Mouse (Mus musculus): Measurements from ENCODE around the gene Ugdh. TPM values are rescaled to one million over a fixed set of nuclear protein-coding genes. Genes with fewer than 3 reads are reported as not detected.

Ugdh gene
- polyA plus RNA-seq, 1 experiment from 2014 or later, result 135 TPM

DNA sequence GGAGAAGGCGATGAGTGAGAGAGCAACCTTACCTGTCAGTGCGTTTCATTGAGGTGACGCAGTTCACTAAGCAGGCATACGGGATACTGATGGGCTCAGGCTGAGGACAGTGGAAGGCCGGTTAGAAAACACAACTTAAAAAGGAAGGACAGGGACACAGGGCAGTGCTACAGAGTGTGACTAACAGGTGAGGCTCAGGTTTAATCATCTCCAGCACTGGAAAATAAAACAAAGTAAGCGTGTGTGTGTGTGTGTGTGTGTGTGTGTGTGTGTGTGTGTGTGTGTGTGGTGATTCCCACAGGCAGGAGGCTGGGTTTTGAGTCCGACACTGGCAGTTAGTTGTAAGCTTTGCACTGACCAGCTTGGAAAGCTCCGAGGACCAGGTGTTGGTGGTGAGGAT lies 12.9 kb downstream of the Ugdh start:
- DNase-seq (ENCODE audit: low spot score), result no peak
- Histone ChIP-seq H3K4me3 (no peak overlapping the region), H3K4me1 (no peaks in the 10 kb centered on the region), H3K27me3 (ENCODE audit: insufficient read depth, poor library complexity, severe bottlenecking) (no peaks in the 10 kb centered on the region), H3K27ac (no peak overlapping the region), H3K9me3 (no peaks in the 10 kb centered on the region), H3K36me3 (peaks cover 90% of the 10 kb centered on the region)
- 88% methylated on average over 8 of the region's 8 CpGs for WGBS

DNA sequence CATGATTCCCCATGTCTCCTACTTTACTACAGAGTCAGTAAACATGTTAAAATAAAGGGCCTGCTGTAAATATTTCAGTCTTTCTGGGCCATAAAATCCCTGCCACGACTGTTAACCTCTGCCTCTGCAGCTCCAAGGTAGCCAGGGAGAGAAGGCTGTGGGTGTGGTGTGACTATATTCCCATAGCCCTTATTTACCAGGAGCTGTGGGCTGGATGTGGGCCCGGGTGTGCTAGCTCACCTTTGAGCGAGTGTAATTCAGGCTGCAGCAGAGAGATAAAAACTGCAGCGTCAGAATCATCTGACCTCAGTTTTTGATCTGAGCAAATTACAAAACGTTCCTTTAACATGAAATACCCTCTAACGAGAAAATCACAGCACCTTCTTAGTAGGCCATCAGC lies 14.9 kb downstream of the Ugdh start:
- 80% methylated on average over 6 of the region's 6 CpGs for WGBS

GRCm38 (mm10) chr5:65419136-65419535 lies 16.6 kb downstream of the Ugdh start:
- H3K27ac ChIP-seq, result no peak overlapping the region
- no peak overlapping the region for H3K4me3 ChIP-seq
- H3K27me3 ChIP-seq (ENCODE audit: insufficient read depth, poor library complexity, severe bottlenecking), result no peaks in the 10 kb centered on the region
- 83% methylated on average over 10 of the region's 10 CpGs for WGBS
- peaks cover 32% of the 10 kb centered on the region for H3K4me1 ChIP-seq
- no peaks in the 10 kb centered on the region for H3K9me3 ChIP-seq
- peaks cover 74% of the 10 kb centered on the region for H3K36me3 ChIP-seq
- DNase-seq (ENCODE audit: low spot score), result no peak

More for the DNA sequence above, 14.9 kb downstream of the Ugdh start:
- Histone ChIP-seq H3K4me1 (peaks cover 16% of the 10 kb centered on the region), H3K4me3 (no peak overlapping the region), H3K36me3 (peaks cover 87% of the 10 kb centered on the region), H3K27me3 (ENCODE audit: insufficient read depth, poor library complexity, severe bottlenecking) (no peaks in the 10 kb centered on the region), H3K27ac (no peak overlapping the region), H3K9me3 (no peaks in the 10 kb centered on the region)
- no peak for DNase-seq (ENCODE audit: low spot score)

- Histone ChIP-seq H3K27me3 (ENCODE audit: insufficient read depth, poor library complexity, severe bottlenecking) (no peaks in the 10 kb centered on the region), H3K4me3 (peak overlapping the region; percentile 42), H3K27ac (peak overlapping the region; percentile 94), H3K4me1 (peaks cover 35% of the 10 kb centered on the region), H3K36me3 (peaks cover 62% of the 10 kb centered on the region), H3K9me3 (no peaks in the 10 kb centered on the region)
- 9% methylated on average over 26 of the region's 26 CpGs for WGBS
- DNase-seq (ENCODE audit: low spot score), result peak; percentile 96
Observed at GRCm38 (mm10) chr5:65415653-65416458, 19.9 kb downstream of the Ugdh start.

- Histone ChIP-seq H3K9me3 (no peaks in the 10 kb centered on the region), H3K27me3 (ENCODE audit: insufficient read depth, poor library complexity, severe bottlenecking) (no peaks in the 10 kb centered on the region), H3K4me3 (no peak overlapping the region), H3K27ac (peak overlapping the region; percentile 64), H3K36me3 (peaks cover 75% of the 10 kb centered on the region), H3K4me1 (peaks cover 6% of the 10 kb centered on the region)
- 57% methylated on average over 12 of the region's 12 CpGs for WGBS
- DNase-seq (ENCODE audit: low spot score), result no peak
Observed at GRCm38 (mm10) chr5:65407989-65408388, 27.8 kb downstream of the Ugdh start.

DNA sequence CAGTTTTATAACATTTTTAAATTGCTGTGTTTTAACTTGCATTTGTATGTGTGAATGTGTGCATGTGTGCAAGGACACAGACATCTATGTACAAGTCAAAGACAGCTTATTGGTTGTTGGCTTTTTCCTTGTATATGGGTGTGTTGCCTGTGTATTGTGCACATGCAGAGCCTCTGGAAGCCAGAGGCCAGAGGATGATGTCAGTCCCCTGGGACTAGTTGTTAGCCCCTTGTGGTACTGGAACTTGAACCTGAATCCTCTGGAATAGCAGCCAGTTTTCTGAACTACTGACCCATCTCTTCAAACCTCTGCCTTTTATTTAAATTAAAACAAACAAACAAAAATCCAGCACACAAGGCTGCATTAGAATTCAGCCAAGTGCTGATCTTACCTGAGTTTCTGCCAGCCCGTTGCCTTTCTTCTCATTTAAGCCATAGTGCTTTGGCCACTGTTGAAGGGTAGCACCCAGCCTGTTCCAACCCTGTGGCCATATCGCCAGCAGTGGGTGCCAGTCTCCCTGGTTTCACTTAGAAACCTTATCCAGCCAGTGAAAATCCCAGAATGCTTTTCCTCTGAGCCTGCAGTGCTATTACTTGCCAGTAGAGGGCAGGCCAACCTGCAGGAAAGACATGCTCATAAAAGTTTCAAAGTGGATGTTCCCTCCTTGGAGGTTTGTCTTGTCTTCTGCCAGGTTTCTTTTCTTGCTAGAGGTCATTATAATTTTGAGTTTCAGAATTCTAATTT lies 34.3 kb downstream of the Ugdh start:
- H3K4me1 ChIP-seq, result no peaks in the 10 kb centered on the region
- peaks cover 83% of the 10 kb centered on the region for H3K36me3 ChIP-seq
- no peaks in the 10 kb centered on the region for H3K27me3 ChIP-seq (ENCODE audit: insufficient read depth, poor library complexity, severe bottlenecking)
- WGBS, result 30% methylated on average over 2 of the region's 2 CpGs
- H3K27ac ChIP-seq, result no peak overlapping the region
- no peak overlapping the region for H3K4me3 ChIP-seq
- DNase-seq (ENCODE audit: low spot score), result peak; percentile 82
- no peaks in the 10 kb centered on the region for H3K9me3 ChIP-seq

GRCm38 (mm10) chr5:65394425-65394824 lies 41.3 kb downstream of the Ugdh start:
- no peaks in the 10 kb centered on the region for H3K4me1 ChIP-seq
- no peak overlapping the region for H3K27ac ChIP-seq
- H3K36me3 ChIP-seq, result peaks cover 57% of the 10 kb centered on the region
- no peaks in the 10 kb centered on the region for H3K9me3 ChIP-seq
- no peaks in the 10 kb centered on the region for H3K27me3 ChIP-seq (ENCODE audit: insufficient read depth, poor library complexity, severe bottlenecking)
- 93% methylated on average over 7 of the region's 7 CpGs for WGBS
- no peak for DNase-seq (ENCODE audit: low spot score)
- H3K4me3 ChIP-seq, result no peak overlapping the region

DNA sequence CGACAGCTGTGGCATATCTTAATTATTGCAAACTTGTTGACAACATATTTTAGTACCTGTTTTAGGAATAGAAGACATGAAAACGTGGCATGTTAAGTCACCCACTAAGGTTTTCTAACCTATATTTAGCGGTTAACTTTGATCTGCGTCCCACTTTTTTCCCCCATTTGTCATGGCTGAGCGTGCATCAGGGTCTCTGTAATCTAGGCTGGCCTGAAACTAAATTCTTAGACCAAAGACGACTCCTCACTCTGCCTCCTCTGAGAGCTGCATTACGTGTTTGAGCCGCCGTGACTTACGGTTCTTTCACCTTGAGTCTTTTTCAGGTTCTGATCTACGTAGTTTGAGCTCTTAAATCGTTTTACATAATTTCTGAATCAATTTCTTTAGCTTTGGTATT lies 44.0 kb downstream of the Ugdh start:
- H3K9me3 ChIP-seq, result no peaks in the 10 kb centered on the region
- no peak for DNase-seq (ENCODE audit: low spot score)
- H3K4me1 ChIP-seq, result no peaks in the 10 kb centered on the region
- WGBS, result 6% methylated on average over 12 of the region's 12 CpGs
- no peaks in the 10 kb centered on the region for H3K27me3 ChIP-seq (ENCODE audit: insufficient read depth, poor library complexity, severe bottlenecking)
- H3K4me3 ChIP-seq, result peak overlapping the region; percentile 97
- H3K27ac ChIP-seq, result peak overlapping the region; percentile 99
- H3K36me3 ChIP-seq, result peaks cover 61% of the 10 kb centered on the region

- Histone ChIP-seq H3K27me3 (ENCODE audit: insufficient read depth, poor library complexity, severe bottlenecking) (no peaks in the 10 kb centered on the region), H3K4me1 (no peaks in the 10 kb centered on the region), H3K9me3 (no peaks in the 10 kb centered on the region), H3K36me3 (peaks cover 53% of the 10 kb centered on the region), H3K4me3 (peak within 1 kb of the TSS; percentile 97), H3K27ac (peak within 1 kb of the TSS; percentile 99)
- peak; percentile 98 for DNase-seq (ENCODE audit: low spot score)
- under 1% methylated on average over 83 of the region's 83 CpGs for WGBS
Observed at GRCm38 (mm10) chr5:65390648-65391644, 44.8 kb downstream of the Ugdh start, which contains the start of the genes Rpl9 and Lias. Gene Rpl9 (minus strand): TSS chr5:65391444. Gene Lias (plus strand): TSS chr5:65391497.

GRCm38 (mm10) chr5:65387008-65387867 lies 48.5 kb downstream of the Ugdh start:
- no peaks in the 10 kb centered on the region for H3K27me3 ChIP-seq (ENCODE audit: insufficient read depth, poor library complexity, severe bottlenecking)
- H3K36me3 ChIP-seq, result peaks cover 36% of the 10 kb centered on the region
- DNase-seq (ENCODE audit: low spot score), result no peak
- no peaks in the 10 kb centered on the region for H3K4me1 ChIP-seq
- no peak overlapping the region for H3K27ac ChIP-seq
- H3K9me3 ChIP-seq, result no peaks in the 10 kb centered on the region
- H3K4me3 ChIP-seq, result no peak overlapping the region
- WGBS, result 76% methylated on average over 6 of the region's 6 CpGs

DNA sequence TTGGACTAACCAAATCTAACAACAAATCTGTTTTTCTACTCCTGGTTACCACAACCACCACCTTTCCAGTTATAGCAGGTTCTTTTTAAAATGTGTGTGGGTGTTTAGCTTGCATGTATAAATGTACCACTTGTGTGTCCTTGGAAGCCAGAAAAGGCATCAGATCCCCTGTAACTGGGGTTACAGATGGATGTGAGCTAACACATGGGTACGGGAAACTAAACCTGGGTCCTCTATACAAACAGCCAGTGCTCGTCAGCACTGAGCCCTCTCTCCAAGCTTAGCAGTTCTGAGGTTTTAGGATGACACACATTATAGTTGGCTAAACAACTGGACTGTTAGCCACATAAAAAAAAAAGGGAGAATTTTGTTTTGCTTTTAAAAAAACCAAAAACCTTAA lies 50.0 kb downstream of the Ugdh start:
- WGBS, result 84% methylated on average over 2 of the region's 2 CpGs
- no peaks in the 10 kb centered on the region for H3K9me3 ChIP-seq
- no peak overlapping the region for H3K4me3 ChIP-seq
- no peaks in the 10 kb centered on the region for H3K27me3 ChIP-seq (ENCODE audit: insufficient read depth, poor library complexity, severe bottlenecking)
- H3K4me1 ChIP-seq, result no peaks in the 10 kb centered on the region
- no peak for DNase-seq (ENCODE audit: low spot score)
- peaks cover 36% of the 10 kb centered on the region for H3K36me3 ChIP-seq
- H3K27ac ChIP-seq, result no peak overlapping the region

- H3K27me3 ChIP-seq (ENCODE audit: insufficient read depth, poor library complexity, severe bottlenecking), result 0 out of 2 replicates have a peak, but pooled peaks cover 3% of the 10 kb centered on the region
- WGBS, result 79% methylated on average over 7 of the region's 7 CpGs
- no peak overlapping the region for H3K4me3 ChIP-seq
- DNase-seq (ENCODE audit: low spot score), result no peak
- H3K4me1 ChIP-seq, result no peaks in the 10 kb centered on the region
- no peak overlapping the region for H3K27ac ChIP-seq
- H3K36me3 ChIP-seq, result no peaks in the 10 kb centered on the region; the same call in 1 of the 2 replicates
- H3K9me3 ChIP-seq, result no peaks in the 10 kb centered on the region
Observed at GRCm38 (mm10) chr5:65374746-65375145, 61.0 kb downstream of the Ugdh start.

All from heart, embryonic 10.5 days (tissue).